Mouse (Mus musculus) adrenal gland, postnatal 0 days (tissue): ENCODE measurements around the gene Klk10. TPM values are rescaled to one million over a fixed set of nuclear protein-coding genes. Genes with fewer than 3 reads are reported as not detected.

Experiments
- polyA plus RNA-seq: library from polyadenylated mRNA; unstranded; fragments of >200 nt; fragmentation: Nextera tagmentation; extraction: Ambion mirVana; gene quantifications from 2 replicates; pipeline ENCODE4 v1.2.1, GENCODE M21; 2015

Gene Klk10
- polyA plus RNA-seq, result 2.2 and 3.9 TPM in 2 replicates

GRCm38 (mm10) chr7:43780746-43781145, at the start of gene Klk10:
TSS of gene Klk10 (plus strand) at chr7:43781035.

GRCm38 (mm10) chr7:43768597-43768996, 12.2 kb upstream of the Klk10 start, which contains the start of gene Klk12:
TSS of gene Klk12 (plus strand) at chr7:43768897.

GRCm38 (mm10) chr7:43774364-43774763, 6.5 kb upstream of the Klk10 start, which contains the start of gene Klk11:
TSS of gene Klk11 (plus strand) at chr7:43774604.

GRCm38 (mm10) chr7:43791591-43791990, 10.8 kb downstream of the Klk10 start, which contains the start of gene Klk9:
TSS of gene Klk9 (plus strand) at chr7:43791891.

GRCm38 (mm10) chr7:43797333-43797769, 16.5 kb downstream of the Klk10 start, which contains the start of gene Klk8:
TSS of gene Klk8 (plus strand) at chr7:43797577.

GRCm38 (mm10) chr7:43810994-43811393, 30.2 kb downstream of the Klk10 start, which contains the start of gene Klk7:
TSS of gene Klk7 (plus strand) at chr7:43811294.

GRCm38 (mm10) chr7:43824199-43824598, 43.4 kb downstream of the Klk10 start, which contains the start of gene Klk6:
TSS of gene Klk6 (plus strand) at chr7:43824499.

Other genes starting within 250 kb of the Klk10 start
- gene Cd33, start 236.6 kb upstream of the Klk10 start, polyA plus RNA-seq, result 1.3 and 2.0 TPM in 2 replicates
- 1.6 and 2.8 TPM in 2 replicates for gene Zfp658, start 218.8 kb upstream of the Klk10 start, polyA plus RNA-seq
- 7.7 and 9.8 TPM in 2 replicates for gene Zfp719, start 201.4 kb upstream of the Klk10 start, polyA plus RNA-seq
- gene Zfp819, start 173.9 kb upstream of the Klk10 start, polyA plus RNA-seq, result not detected in 2 replicates
- 0.28 TPM in 1 of 2 replicates, not detected in the other for gene Ceacam18, start 146.3 kb upstream of the Klk10 start, polyA plus RNA-seq
- 1.3 and 1.4 TPM in 2 replicates for gene Siglece, start 120.9 kb upstream of the Klk10 start, polyA plus RNA-seq
- 6.4 and 8.3 TPM in 2 replicates for gene Ctu1, start 109.0 kb upstream of the Klk10 start, polyA plus RNA-seq
- not detected in 2 replicates for gene Klk14, start 90.6 kb upstream of the Klk10 start, polyA plus RNA-seq
- gene Klk13, start 68.5 kb upstream of the Klk10 start, polyA plus RNA-seq, result 0.23 TPM in 1 of 2 replicates, not detected in the other
- not detected in 2 replicates for gene Klk12, start 12.1 kb upstream of the Klk10 start, polyA plus RNA-seq
- 0.14 and 0.38 TPM in 2 replicates for gene Klk11, start 6.4 kb upstream of the Klk10 start, polyA plus RNA-seq
- gene Klk9, start 10.9 kb downstream of the Klk10 start, polyA plus RNA-seq, result 0.19 TPM in 1 of 2 replicates, not detected in the other
- 7.3 and 16.9 TPM in 2 replicates for gene Klk8, start 16.5 kb downstream of the Klk10 start, polyA plus RNA-seq
- gene Klk7, start 30.3 kb downstream of the Klk10 start, polyA plus RNA-seq, result 0.17 TPM in 1 of 2 replicates, not detected in the other
- not detected in 2 replicates for gene Klk6, start 43.5 kb downstream of the Klk10 start, polyA plus RNA-seq
- not detected in 2 replicates for gene Klk5, start 60.9 kb downstream of the Klk10 start, polyA plus RNA-seq
- not detected in 2 replicates for gene Klk4, start 100.1 kb downstream of the Klk10 start, polyA plus RNA-seq
- not detected in 2 replicates for gene Klk15, start 152.7 kb downstream of the Klk10 start, polyA plus RNA-seq
- gene Klk1b8, start 169.6 kb downstream of the Klk10 start, polyA plus RNA-seq, result not detected in 2 replicates
- gene Klk1b1, start 185.7 kb downstream of the Klk10 start, polyA plus RNA-seq, result not detected in 2 replicates
- not detected in 2 replicates for gene Klk1b9, start 195.0 kb downstream of the Klk10 start, polyA plus RNA-seq
- not detected in 2 replicates for gene Klk1b11, start 214.8 kb downstream of the Klk10 start, polyA plus RNA-seq
- gene Klk1b26, start 231.1 kb downstream of the Klk10 start, polyA plus RNA-seq, result not detected in 2 replicates